Mouse (Mus musculus) limb, embryonic 14.5 days (tissue): ENCODE data around the gene Prss46. TPM values are rescaled to one million over a fixed set of nuclear protein-coding genes. Genes with fewer than 3 reads are reported as not detected.

Experiments
- ATAC-seq: fragments of 200-750 bp; cut with Nextera tagmentation; 2 replicates; pipeline ENCODE4 v1.8.0; 2017; ENCODE audit warnings: low read depth, moderate number of reproducible peaks, moderate TSS enrichment; ENCODE audit not compliant: low FRiP score
- DNase-seq: peaks from one replicate; pipeline ENCODE4 v3.0.0-alpha.2; 2015; ENCODE audit warnings: low spot score
- H3K27ac ChIP-seq: fragments of 300-500 bp; sonication (generic); replicated peaks from 2 replicates; pipeline ENCODE4 v1.5.1; 2014; ENCODE audit warnings: low read depth, mild to moderate bottlenecking, low read length, moderate library complexity, mixed read lengths
- H3K27me3 ChIP-seq: fragments of 300-500 bp; sonication (generic); 2 replicates; pipeline ENCODE4 v1.6.1; 2014; ENCODE audit warnings: low read length, mixed read lengths; ENCODE audit not compliant: control insufficient read depth, insufficient read depth
- H3K36me3 ChIP-seq: fragments of 300-500 bp; sonication (generic); 2 replicates; pipeline ENCODE4 v1.6.1; 2014; ENCODE audit warnings: mild to moderate bottlenecking, low read length, moderate library complexity, mixed read lengths; ENCODE audit not compliant: control insufficient read depth, insufficient read depth
- H3K4me1 ChIP-seq: fragments of 300-500 bp; sonication (generic); 2 replicates; pipeline ENCODE4 v1.6.1; 2014; ENCODE audit warnings: antibody characterized with exemption, low read length, mixed read lengths; ENCODE audit not compliant: control insufficient read depth, insufficient read depth
- H3K4me2 ChIP-seq: fragments of 300-500 bp; sonication (generic); replicated peaks from 2 replicates; pipeline ENCODE4 v1.6.1; 2014; ENCODE audit warnings: low read depth, mild to moderate bottlenecking, low read length, moderate library complexity; ENCODE audit not compliant: severe bottlenecking
- H3K4me3 ChIP-seq: fragments of 300-500 bp; sonication (generic); replicated peaks from 2 replicates; pipeline ENCODE4 v1.5.1; 2014; ENCODE audit warnings: low read length
- H3K9ac ChIP-seq: fragments of 300-500 bp; sonication (generic); 2 replicates; pipeline ENCODE4 v1.6.1; 2014; ENCODE audit warnings: mild to moderate bottlenecking, low read depth, low read length, moderate library complexity; ENCODE audit not compliant: severe bottlenecking
- H3K9me3 ChIP-seq: fragments of 300-500 bp; sonication (generic); 2 replicates; pipeline ENCODE4 v1.6.1; 2016; ENCODE audit warnings: low read length; ENCODE audit not compliant: control insufficient read depth
- POLR2A ChIP-seq: fragments of 200-500 bp; IDR thresholded peaks from 2 replicates; pipeline ENCODE4 v1.8.0; 2012; ENCODE audit warnings: inconsistent platforms, mild to moderate bottlenecking, moderate library complexity, borderline replicate concordance; ENCODE audit not compliant: insufficient read depth, insufficient read length; ENCODE audit errors: extremely low read depth
- WGBS: fragments of 180-500 bp; shearing (Covaris S2); extraction: QIAGEN DNeasy Blood & Tissue Kit; methylation state at CpG from one replicate; pipeline ENCODE4 v1.1.7; 2014; 5-methylcytosine and 5-hydroxymethylcytosine counted together
- polyA plus RNA-seq, 2 experiments: library from polyadenylated mRNA; depleted of rRNA in 1 of 2; stranded (reverse) in 1 of 2; unstranded in 1 of 2; fragments of >200 nt; fragmentation: Nextera tagmentation in 1 of 2; extraction: Ambion mirVana in 1 of 2; gene quantifications; 2 replicates each; pipeline versions ENCODE4 v1.2.1 to v1.2.3; 2012 to 2014

Gene Prss46
- polyA plus RNA-seq, 2 experiments = not detected

- DNase-seq (no peak), ATAC-seq (no peak)
- H3K27ac ChIP-seq = no peak overlapping the region
- WGBS = 72% methylated on average over 2 of the region's 2 CpGs
- H3K9me3 ChIP-seq = no peaks in the 10 kb centered on the region
- H3K36me3 ChIP-seq = no peaks in the 10 kb centered on the region
- no peaks in the 10 kb centered on the region for H3K27me3 ChIP-seq
- H3K4me3 ChIP-seq = no peak overlapping the region
- H3K9ac ChIP-seq = no peak overlapping the region
- TF ChIP-seq POLR2A = no peak
- H3K4me2 ChIP-seq = no peak overlapping the region
- H3K4me1 ChIP-seq = no peaks in the 10 kb centered on the region
Measured at GRCm38 (mm10) chr9:110841438-110841837, 2.9 kb upstream of the Prss46 start.

- Histone ChIP-seq H3K27ac (no peak overlapping the region), H3K9me3 (no peaks in the 10 kb centered on the region), H3K4me3 (no peak overlapping the region), H3K9ac (no peak overlapping the region), H3K36me3 (no peaks in the 10 kb centered on the region), H3K4me2 (no peak overlapping the region), H3K27me3 (no peaks in the 10 kb centered on the region), H3K4me1 (no peaks in the 10 kb centered on the region)
- TF ChIP-seq POLR2A = no peak
- WGBS = 75% methylated on average over 7 of the region's 7 CpGs
- ATAC-seq (no peak), DNase-seq (peak; percentile 1)
Measured at GRCm38 (mm10) chr9:110849162-110849561, 4.9 kb downstream of the Prss46 start.

GRCm38 (mm10) chr9:110855903-110856302 lies 11.6 kb downstream of the Prss46 start:
- Histone ChIP-seq H3K27ac (no peak overlapping the region), H3K36me3 (no peaks in the 10 kb centered on the region), H3K4me2 (no peak overlapping the region), H3K9ac (no peak overlapping the region), H3K4me1 (peaks cover 3% of the 10 kb centered on the region; the same call in 1 of the 2 replicates), H3K9me3 (no peaks in the 10 kb centered on the region), H3K27me3 (peaks cover 5% of the 10 kb centered on the region; the same call in 1 of the 2 replicates), H3K4me3 (no peak overlapping the region)
- WGBS = 72% methylated on average over 7 of the region's 7 CpGs
- ATAC-seq (no peak), DNase-seq (no peak)
- no peak for TF ChIP-seq POLR2A

DNA sequence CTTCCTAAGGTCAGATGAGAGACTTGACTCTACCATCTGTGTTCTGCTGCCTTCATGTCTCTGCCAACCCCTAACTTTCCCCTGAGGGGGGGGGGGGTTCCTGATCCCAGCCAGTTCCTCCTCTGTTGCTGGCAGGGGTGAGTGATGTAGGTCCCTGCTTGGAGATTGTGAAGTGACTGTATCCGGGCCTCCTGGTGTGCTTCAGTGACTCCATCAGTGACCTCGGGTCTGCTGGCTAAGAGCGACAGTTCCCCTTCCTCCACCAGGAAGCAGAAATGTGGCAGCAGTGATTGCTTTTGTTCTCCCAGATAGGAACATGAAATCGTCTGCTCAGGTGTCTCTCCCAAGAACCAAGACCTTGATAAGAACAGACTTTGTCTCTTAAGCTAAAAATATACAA lies 12.6 kb downstream of the Prss46 start:
- ATAC-seq (no peak), DNase-seq (no peak)
- H3K9me3 ChIP-seq = no peaks in the 10 kb centered on the region
- 70% methylated on average over 4 of the region's 4 CpGs for WGBS
- H3K27ac ChIP-seq = no peak overlapping the region
- no peak for TF ChIP-seq POLR2A
- peaks cover 5% of the 10 kb centered on the region; the same call in 1 of the 2 replicates for H3K27me3 ChIP-seq
- no peak overlapping the region for H3K4me2 ChIP-seq
- H3K36me3 ChIP-seq = no peaks in the 10 kb centered on the region
- no peak overlapping the region for H3K9ac ChIP-seq
- H3K4me3 ChIP-seq = no peak overlapping the region
- H3K4me1 ChIP-seq = peaks cover 3% of the 10 kb centered on the region; the same call in 1 of the 2 replicates

DNA sequence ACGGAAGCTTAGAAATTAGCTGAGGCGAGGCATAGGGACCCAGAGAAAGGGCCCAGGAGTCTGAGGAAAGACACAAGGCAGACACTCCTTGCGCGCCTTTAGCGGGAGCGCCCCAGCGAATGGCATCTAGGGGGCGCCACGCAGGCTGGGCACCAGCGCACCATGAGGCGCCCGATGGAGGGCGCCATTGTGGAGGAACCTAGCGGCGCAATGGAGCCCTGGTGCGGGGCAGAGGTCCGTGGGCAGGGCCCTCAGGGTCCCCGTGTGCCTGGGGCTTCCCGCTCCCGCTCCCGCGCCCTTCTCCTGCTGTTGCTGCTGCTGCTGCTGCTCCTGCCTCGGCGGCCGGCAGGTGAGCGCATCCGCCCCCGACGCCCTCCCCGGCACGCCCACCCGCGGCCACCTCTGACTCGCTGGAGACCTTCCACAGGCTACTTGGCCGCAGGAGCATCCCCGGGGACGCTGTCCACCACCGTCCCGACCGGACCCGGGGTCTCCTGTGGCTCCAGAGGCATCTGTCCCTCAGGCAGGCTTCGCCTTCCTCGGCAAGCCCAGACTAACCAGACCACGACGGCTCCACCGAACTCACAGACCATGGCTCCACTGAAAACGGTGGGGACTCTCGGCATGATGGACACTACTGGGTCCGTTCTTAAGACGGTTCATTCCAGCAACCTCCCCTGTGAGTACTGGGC lies 13.6 kb downstream of the Prss46 start, which contains the start of gene Prss50:
TSS of gene Prss50 (plus strand) at position 187 of the 692 bp plus-strand sequence.
- H3K9ac ChIP-seq = peak within 1 kb of the TSS; percentile 47

More for the DNA sequence above, 13.6 kb downstream of the Prss46 start, which contains the start of gene Prss50:
- Histone ChIP-seq H3K4me2 (peak within 1 kb of the TSS; percentile 51), H3K36me3 (no peaks in the 10 kb centered on the region), H3K27ac (no peak within 1 kb of the TSS), H3K4me1 (peaks cover 3% of the 10 kb centered on the region; the same call in 1 of the 2 replicates), H3K27me3 (peaks cover 5% of the 10 kb centered on the region; the same call in 1 of the 2 replicates), H3K4me3 (peak within 1 kb of the TSS; percentile 26), H3K9me3 (no peaks in the 10 kb centered on the region)
- no peak for TF ChIP-seq POLR2A
- no peak for DNase-seq
- no peak for ATAC-seq
- 9% methylated on average over 38 of the region's 50 CpGs for WGBS
